Mouse (Mus musculus): Measurements from ENCODE around the gene Gm3298. TPM values are rescaled to one million over a fixed set of nuclear protein-coding genes. Genes with fewer than 3 reads are reported as not detected.
"Not testable (repeated sequence)": the region's sequence is repeated elsewhere in the genome, so short reads cannot be mapped to it uniquely, and the experiment has no call there.

The Gm3298 gene
- not detected in 2 replicates for polyA plus RNA-seq (2015; fragmentation: Nextera tagmentation; extraction: Ambion mirVana)

DNA sequence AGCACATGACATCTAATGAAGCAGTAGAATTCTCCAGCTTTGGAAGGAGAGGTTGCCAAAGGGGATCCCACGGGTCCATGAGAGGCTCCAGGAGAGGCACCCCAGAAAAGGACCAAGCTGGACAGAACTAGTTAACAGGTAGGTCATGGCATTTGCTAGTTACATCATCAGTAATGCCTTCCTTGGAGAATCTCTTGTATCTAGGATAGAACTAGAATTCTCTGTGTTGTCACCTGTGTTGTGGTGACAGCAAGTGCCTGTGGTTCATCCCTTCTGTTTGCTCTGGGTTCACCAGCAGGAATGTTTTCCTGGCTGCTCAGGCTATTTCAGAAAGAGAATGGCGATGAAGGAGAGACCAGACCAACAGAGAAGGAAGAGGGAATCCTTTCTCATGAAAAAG is at the start of gene Gm3298:
TSS of gene Gm3298 (plus strand) at position 301 of the 400 bp plus-strand sequence.
- H3K9ac ChIP-seq (replicated peaks; ENCODE audit: low read length); H3K9me3 ChIP-seq (ENCODE audit: low read length); H3K4me3 ChIP-seq (ENCODE audit: low read length); ATAC-seq (ENCODE audit: low FRiP score, low TSS enrichment); H3K27me3 ChIP-seq (ENCODE audit: insufficient read depth, low read length); H3K4me1 ChIP-seq (ENCODE audit: insufficient read depth, low read length); H3K4me2 ChIP-seq (replicated peaks; ENCODE audit: low read depth, low read length); H3K27ac ChIP-seq (ENCODE audit: low read length); H3K36me3 ChIP-seq (ENCODE audit: insufficient read depth, low read length): not testable (repeated sequence)
- no CpG with 5 or more reads among the region's 2 CpGs for WGBS

DNA sequence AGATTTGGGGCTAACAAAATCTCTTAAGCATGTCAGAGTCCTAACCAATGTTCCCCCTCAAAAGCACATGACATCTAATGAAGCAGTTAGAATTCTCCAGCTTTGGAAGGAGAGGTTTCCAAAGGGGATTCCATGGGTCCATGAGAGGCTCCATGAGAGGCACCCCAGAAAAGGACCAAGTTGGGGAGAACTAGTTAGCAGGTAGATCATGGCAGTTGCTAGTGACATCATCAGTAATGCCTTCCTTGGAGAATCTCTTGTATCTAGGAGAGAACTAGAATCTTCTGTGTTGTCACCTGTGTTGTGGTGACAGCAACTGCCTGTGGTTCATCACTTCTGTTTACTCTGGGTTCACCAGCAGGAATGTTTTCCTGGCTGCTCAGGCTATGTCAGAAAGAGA is 32.1 kb upstream of the Gm3298 start, which contains the start of gene Gm8297:
TSS of gene Gm8297 (plus strand) at position 301 of the 400 bp plus-strand sequence.
- not testable (repeated sequence) for H3K36me3 ChIP-seq (ENCODE audit: insufficient read depth, low read length); H3K9me3 ChIP-seq (ENCODE audit: low read length); H3K27ac ChIP-seq (ENCODE audit: low read length); ATAC-seq (ENCODE audit: low FRiP score, low TSS enrichment); H3K4me1 ChIP-seq (ENCODE audit: insufficient read depth, low read length); H3K4me2 ChIP-seq (replicated peaks; ENCODE audit: low read depth, low read length); H3K4me3 ChIP-seq (ENCODE audit: low read length); H3K27me3 ChIP-seq (ENCODE audit: insufficient read depth, low read length); H3K9ac ChIP-seq (replicated peaks; ENCODE audit: low read length)

DNA sequence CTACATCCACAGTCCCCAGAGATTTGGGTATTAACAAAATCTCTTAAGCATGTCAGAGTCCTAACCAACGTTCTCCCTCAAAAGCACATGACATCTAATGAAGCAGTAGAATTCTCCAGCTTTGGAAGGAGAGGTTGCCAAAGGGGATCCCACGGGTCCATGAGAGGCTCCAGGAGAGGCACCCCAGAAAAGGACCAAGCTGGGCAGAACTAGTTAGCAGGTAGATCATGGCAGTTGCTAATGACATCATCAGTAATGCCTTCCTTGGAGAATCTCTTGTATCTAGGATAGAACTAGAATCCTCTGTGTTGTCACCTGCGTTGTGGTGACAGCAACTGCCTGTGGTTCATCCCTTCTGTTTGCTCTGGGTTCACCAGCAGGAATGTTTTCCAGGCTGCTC is 34.6 kb downstream of the Gm3298 start, which contains the start of gene 4930555G01Rik:
TSS of gene 4930555G01Rik (plus strand) at position 301 of the 400 bp plus-strand sequence.
- H3K4me2 ChIP-seq (replicated peaks; ENCODE audit: low read depth, low read length); H3K27ac ChIP-seq (ENCODE audit: low read length); ATAC-seq (ENCODE audit: low FRiP score, low TSS enrichment); H3K4me1 ChIP-seq (ENCODE audit: insufficient read depth, low read length); H3K27me3 ChIP-seq (ENCODE audit: insufficient read depth, low read length); H3K9ac ChIP-seq (replicated peaks; ENCODE audit: low read length); H3K9me3 ChIP-seq (ENCODE audit: low read length); H3K36me3 ChIP-seq (ENCODE audit: insufficient read depth, low read length); H3K4me3 ChIP-seq (ENCODE audit: low read length): not testable (repeated sequence)
- no CpG with 5 or more reads among the region's 3 CpGs for WGBS

Other genes starting within 250 kb of the Gm3298 start
- gene Gm9602, start 239.6 kb upstream of the Gm3298 start, polyA plus RNA-seq (2015; fragmentation: Nextera tagmentation; extraction: Ambion mirVana) = not detected in 2 replicates
- not detected in 2 replicates for gene Gm3269, start 177.8 kb upstream of the Gm3298 start, polyA plus RNA-seq (2015; fragmentation: Nextera tagmentation; extraction: Ambion mirVana)
- 0.22 TPM in 1 of 2 replicates, not detected in the other for gene Gm3264, start 160.3 kb upstream of the Gm3298 start, polyA plus RNA-seq (2015; fragmentation: Nextera tagmentation; extraction: Ambion mirVana)
- gene Gm3278, start 123.5 kb upstream of the Gm3298 start, polyA plus RNA-seq (2015; fragmentation: Nextera tagmentation; extraction: Ambion mirVana) = not detected in 2 replicates
- gene Gm8297, start 32.0 kb upstream of the Gm3298 start, polyA plus RNA-seq (2015; fragmentation: Nextera tagmentation; extraction: Ambion mirVana) = not detected in 2 replicates
- not detected in 2 replicates for gene 4930555G01Rik, start 34.7 kb downstream of the Gm3298 start, polyA plus RNA-seq (2015; fragmentation: Nextera tagmentation; extraction: Ambion mirVana)
- 0.61 and 0.75 TPM in 2 replicates for gene Gm8281, start 55.1 kb downstream of the Gm3298 start, polyA plus RNA-seq (2015; fragmentation: Nextera tagmentation; extraction: Ambion mirVana)
- not detected in 2 replicates for gene Gm8279, start 115.6 kb downstream of the Gm3298 start, polyA plus RNA-seq (2015; fragmentation: Nextera tagmentation; extraction: Ambion mirVana)
- not detected in 2 replicates for gene Gm3317, start 148.6 kb downstream of the Gm3298 start, polyA plus RNA-seq (2015; fragmentation: Nextera tagmentation; extraction: Ambion mirVana)
- not detected in 2 replicates for gene Gm8271, start 169.9 kb downstream of the Gm3298 start, polyA plus RNA-seq (2015; fragmentation: Nextera tagmentation; extraction: Ambion mirVana)
- not detected in 2 replicates for gene Gm3526, start 244.7 kb downstream of the Gm3298 start, polyA plus RNA-seq (2015; fragmentation: Nextera tagmentation; extraction: Ambion mirVana)

Measured in kidney, embryonic 16.5 days (tissue).